Mouse (Mus musculus) layer of hippocampus, adult 9-11 months (tissue): ENCODE results near the gene Tceanc2.

ENCODE experiments used
- DNase-seq: peaks from one replicate; pipeline ENCODE4 v3.0.0; 2022

Tceanc2 gene

GRCm38 (mm10) chr4:107178830-107179490 is at the start of gene Tceanc2:
Tceanc2 (minus strand) TSS chr4:107179116.
- peak; percentile 41 for DNase-seq

- DNase-seq, result no peak
These were observed 47.4 kb upstream of the Tceanc2 start for GRCm38 (mm10) chr4:107226313-107226712.

GRCm38 (mm10) chr4:107223225-107224204 is 44.6 kb upstream of the Tceanc2 start:
- DNase-seq, result peak; percentile 46

GRCm38 (mm10) chr4:107221524-107221923 is 42.6 kb upstream of the Tceanc2 start:
- DNase-seq, result no peak

GRCm38 (mm10) chr4:107217574-107217973 is 38.7 kb upstream of the Tceanc2 start:
- no peak for DNase-seq

- no peak for DNase-seq
These were observed 34.5 kb upstream of the Tceanc2 start for GRCm38 (mm10) chr4:107213279-107214011.

GRCm38 (mm10) chr4:107211936-107212335 is 33.0 kb upstream of the Tceanc2 start:
- DNase-seq, result no peak

- DNase-seq, result peak; percentile 41
These were observed 32.5 kb upstream of the Tceanc2 start for GRCm38 (mm10) chr4:107211465-107211864.

GRCm38 (mm10) chr4:107210483-107211097 is 31.7 kb upstream of the Tceanc2 start:
- no peak for DNase-seq

- no peak for DNase-seq
These were observed 30.0 kb upstream of the Tceanc2 start, which contains the start of gene Ldlrad1 for GRCm38 (mm10) chr4:107208880-107209279. Ldlrad1 (plus strand) TSS chr4:107209180.

- DNase-seq, result no peak
These were observed 28.1 kb upstream of the Tceanc2 start for GRCm38 (mm10) chr4:107207016-107207415.

GRCm38 (mm10) chr4:107203001-107203400 is 24.1 kb upstream of the Tceanc2 start:
- DNase-seq, result no peak

- DNase-seq, result no peak
These were observed 22.9 kb upstream of the Tceanc2 start for GRCm38 (mm10) chr4:107201779-107202178.

GRCm38 (mm10) chr4:107198072-107198471 is 19.2 kb upstream of the Tceanc2 start:
- no peak for DNase-seq

- no peak for DNase-seq
These were observed 17.5 kb upstream of the Tceanc2 start for GRCm38 (mm10) chr4:107196454-107196853.

- DNase-seq, result no peak
These were observed 14.9 kb upstream of the Tceanc2 start for GRCm38 (mm10) chr4:107193841-107194240.

- no peak for DNase-seq
These were observed 6.8 kb upstream of the Tceanc2 start for GRCm38 (mm10) chr4:107185703-107186102.

GRCm38 (mm10) chr4:107183203-107183602 is 4.3 kb upstream of the Tceanc2 start:
- DNase-seq, result no peak

- DNase-seq, result no peak
These were observed 3.9 kb upstream of the Tceanc2 start for GRCm38 (mm10) chr4:107182796-107183195.

- no peak for DNase-seq
These were observed 3.0 kb upstream of the Tceanc2 start for GRCm38 (mm10) chr4:107181866-107182265.

GRCm38 (mm10) chr4:107180746-107181145 is 1.8 kb upstream of the Tceanc2 start:
- no peak for DNase-seq

- DNase-seq, result no peak
These were observed 645 bp upstream of the Tceanc2 start for GRCm38 (mm10) chr4:107179561-107179960.
